Mouse (Mus musculus): ENCODE results near the gene Capn1.
"Not testable (repeated sequence)": the region's sequence is repeated elsewhere in the genome, so short reads cannot be mapped to it uniquely, and the experiment has no call there.

Gene Capn1

DNA sequence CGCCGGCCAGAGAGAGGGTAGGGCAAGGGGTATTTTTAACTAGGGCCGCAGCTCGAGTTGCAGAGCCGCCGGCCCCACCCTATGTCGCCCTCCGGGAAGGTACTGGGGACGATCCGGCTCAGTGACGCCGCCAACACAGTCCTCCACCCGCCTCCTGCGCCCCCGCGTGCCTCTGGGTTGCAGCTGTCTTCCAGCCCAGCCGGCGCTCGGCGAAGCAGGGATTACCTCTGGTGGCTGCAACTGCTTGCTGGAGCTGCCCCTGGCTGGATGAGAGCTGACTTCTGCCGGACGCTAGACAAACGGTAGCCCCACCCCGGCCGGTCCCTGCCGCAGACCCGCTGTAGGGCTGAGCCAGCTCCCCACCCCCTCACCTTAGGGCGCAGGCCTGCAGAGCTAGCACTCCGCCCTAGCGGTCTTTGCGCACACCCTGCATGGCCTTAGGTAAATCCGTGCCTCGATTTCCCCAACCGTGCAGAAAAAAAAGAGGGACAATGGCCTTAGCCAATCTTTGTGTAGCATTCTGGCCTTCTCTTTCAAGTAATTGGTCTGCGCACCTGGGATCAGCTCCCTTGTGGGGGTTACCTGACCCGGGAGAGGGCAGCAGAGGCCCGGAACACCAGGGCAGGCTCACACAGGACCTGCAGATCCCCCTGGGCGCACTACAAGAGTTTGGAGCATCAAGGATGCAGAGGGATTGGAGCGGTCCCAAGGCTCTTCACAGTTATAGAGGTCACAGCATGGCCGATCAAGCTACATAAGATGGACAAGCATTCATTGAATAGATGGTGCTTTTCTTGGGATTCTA, at the start of gene Capn1:
Gene Capn1 (minus strand): TSS at position 387 of the 805 bp plus-strand sequence.
- DNase-seq: peak; percentile 74

DNA sequence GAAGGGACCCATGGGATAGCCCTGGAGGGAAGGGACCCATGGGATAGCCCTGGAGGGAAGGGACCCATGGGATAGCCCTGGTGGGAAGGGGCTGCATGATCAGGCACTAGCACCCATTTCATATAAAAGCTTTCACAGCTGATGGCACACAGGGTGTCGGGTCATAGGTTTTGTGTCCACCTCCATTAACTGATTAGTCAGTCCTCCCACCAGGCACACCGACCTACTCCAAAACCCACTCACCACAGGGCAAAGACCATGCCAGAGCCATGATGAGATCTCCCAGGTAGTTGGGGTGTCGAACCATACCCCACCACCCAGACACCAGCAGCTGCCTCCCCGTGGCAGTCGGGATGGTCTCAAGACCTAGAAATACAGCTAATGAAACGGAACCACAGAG, 47.4 kb upstream of the Capn1 start:
- DNase-seq: no peak

DNA sequence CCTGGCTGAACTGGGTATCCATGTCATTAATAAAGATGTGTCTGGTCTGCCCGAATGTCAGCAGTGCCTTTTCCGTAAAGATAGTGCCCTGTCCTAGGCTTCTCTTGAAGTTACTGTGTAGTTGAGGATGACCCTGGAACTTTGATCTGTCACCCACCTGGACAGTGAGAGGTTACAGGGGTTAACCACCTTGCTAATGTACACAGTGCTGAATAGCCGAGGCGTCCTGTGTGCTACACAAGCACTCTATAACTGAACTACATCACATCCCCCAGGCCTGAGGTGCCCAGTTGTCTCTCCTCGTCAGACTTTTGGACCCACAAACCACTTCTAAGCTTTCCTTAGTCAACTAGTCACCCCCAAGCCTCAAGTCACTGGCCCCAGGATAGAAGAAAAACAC, 46.7 kb upstream of the Capn1 start:
- DNase-seq: no peak

DNA sequence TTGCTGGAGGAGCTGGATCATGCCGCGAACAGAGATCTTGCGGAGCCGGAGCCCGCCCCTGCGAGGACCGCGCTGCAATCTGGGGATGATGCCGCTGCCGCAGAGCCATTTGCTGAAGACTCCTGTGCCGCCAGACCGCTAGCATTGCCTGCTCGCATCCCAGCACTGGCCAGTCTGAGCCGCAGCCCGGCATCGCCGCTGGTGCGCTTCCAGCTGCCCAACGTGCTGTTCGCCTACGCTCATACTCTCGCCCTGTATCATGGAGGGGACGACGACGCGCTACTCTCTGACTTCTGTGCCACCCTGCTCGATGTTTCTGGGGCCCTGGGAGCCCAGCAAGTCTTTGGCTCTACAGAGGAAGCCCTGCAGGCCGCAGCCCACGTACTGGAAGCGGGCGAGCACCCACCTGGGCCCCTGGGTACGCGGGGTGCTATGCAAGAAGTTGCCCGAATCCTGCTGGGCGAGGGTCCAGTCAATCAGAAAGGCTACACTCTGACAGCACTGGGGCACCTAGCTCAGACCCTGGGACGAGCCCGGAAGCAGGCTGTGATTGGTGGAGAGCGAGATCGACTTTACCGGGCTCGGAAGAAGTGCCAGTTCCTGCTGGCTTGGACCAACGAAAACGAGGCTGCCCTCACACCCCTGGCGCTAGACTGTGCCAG, 46.1 kb upstream of the Capn1 start:
- DNase-seq: peak; percentile 54

DNA sequence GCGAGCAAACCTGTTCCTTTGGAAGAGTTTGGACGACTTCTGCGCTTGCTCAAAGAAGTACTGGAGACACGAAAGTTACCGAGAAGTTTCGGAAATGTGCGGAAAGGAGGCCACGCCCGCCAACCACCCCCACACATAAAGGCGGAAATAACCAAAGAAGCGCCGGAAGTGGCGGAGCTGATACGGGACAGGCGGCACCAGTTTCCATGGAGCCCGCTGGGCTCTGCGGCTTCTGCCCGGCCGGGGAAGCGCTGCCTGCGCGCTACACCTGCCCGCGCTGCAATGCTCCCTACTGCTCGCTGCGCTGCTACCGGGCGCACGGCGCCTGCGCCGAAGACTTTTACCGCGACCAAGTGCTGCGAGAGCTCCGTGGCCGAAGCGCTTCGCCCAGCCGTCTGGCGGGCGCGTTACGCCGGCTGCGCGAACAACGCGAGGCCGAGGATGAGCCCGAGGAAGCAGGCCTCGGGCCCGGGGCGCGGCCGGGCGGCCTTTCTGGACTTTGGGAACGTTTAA, 45.4 kb upstream of the Capn1 start, which contains the start of gene Znhit2:
Gene Znhit2 (plus strand): TSS at position 172 of the 513 bp plus-strand sequence.
- peak; percentile 92 for DNase-seq

DNA sequence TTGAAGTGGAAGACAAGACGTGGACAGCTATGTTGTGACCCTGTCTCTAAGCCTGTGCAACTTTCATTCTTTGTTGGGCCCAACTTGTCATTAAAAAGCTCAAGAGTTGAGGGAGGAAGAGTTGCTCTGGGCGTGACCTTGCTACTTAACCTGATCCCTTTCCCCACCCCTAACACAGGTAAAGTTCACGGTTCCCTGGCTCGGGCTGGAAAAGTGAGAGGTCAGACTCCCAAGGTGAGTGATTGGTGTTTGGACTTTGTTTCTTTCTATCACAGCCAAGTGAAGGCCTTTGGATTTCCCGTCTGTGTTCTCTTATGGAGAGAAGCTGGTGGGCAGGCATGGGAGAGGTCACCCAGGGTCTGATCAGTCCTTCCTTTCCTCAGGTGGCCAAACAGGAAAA, 43.3 kb upstream of the Capn1 start:
- no peak for DNase-seq

DNA sequence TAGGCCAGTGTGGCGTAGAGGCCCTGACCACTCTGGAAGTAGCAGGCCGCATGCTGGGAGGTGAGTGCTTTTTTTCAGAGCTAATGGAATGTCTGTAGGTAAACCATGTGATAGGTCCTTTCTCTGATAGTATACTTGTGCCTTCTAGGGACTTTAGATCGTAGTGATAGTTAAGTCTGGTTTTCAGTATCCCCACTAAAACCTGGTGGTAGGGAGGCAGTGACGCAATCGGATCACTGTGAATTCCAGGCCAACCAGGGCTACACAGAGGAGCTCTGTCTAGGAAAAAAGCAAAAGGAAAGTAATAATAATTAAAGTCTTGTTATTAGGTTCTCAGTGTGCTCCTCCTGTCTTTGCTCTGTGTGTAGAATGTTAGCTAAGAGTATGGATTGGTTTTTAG, 42.8 kb upstream of the Capn1 start:
- no peak for DNase-seq

DNA sequence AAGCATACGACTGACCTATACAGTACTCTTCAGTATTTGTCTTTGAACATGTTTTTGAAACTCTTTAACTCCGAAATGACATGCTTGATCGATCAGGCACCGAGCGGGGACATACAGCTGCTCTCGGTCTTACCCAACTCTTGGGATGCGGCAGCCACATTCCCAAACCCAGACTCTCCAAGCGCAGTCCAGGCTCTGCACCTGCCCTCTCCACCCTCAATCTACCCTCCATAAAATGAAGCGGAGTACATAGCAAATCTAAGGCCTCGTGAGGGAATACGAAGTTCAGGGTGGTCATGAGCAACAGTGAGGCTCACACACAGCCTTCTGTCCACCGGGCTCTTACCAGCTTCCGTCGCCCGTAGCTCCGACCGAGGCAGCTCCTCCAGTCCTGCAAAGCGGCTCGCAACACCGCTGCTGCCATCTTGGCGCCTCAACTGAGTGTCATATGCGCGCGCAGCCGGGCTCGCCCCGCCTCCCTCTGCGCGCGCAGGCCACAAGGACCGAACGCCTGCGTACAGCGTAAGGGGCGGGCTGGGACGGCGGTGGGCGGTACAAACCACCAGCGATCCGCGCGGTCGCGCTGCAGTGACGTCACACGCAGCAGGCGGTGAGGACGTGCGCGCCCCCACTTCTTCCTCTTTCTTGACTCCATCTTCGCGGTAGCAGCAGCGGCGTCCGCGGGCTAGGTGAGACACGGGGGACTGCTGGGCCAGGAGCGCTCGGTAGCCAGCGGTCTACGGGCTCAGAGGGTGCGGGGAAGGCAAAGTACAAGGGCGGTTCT, 41.8 kb upstream of the Capn1 start, which contains the start of the genes Mrpl49 and Fau:
Gene Mrpl49 (minus strand): TSS at position 473 of the 784 bp plus-strand sequence.
Gene Fau (plus strand): TSS at position 532 of the 784 bp plus-strand sequence.
- peak; percentile 99 for DNase-seq

DNA sequence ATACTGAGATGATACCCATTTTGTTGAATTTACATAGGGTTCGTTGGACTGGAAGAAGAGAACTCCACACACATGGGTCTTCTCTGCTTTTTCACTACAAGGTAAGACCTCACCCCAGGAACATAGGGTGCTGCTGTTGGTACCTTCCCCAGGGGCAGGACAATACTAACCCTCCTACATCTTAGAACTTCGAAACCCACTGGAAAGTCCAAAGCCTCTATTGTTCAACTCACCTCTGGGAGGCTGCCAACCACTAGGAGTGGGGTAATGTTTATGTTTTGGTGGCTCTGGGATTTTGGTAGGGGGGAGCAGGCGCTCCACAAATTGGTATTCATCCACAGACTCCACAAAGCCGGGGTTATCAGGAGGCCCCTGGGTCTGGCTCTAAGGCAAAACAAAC, 41.0 kb upstream of the Capn1 start:
- no peak for DNase-seq

DNA sequence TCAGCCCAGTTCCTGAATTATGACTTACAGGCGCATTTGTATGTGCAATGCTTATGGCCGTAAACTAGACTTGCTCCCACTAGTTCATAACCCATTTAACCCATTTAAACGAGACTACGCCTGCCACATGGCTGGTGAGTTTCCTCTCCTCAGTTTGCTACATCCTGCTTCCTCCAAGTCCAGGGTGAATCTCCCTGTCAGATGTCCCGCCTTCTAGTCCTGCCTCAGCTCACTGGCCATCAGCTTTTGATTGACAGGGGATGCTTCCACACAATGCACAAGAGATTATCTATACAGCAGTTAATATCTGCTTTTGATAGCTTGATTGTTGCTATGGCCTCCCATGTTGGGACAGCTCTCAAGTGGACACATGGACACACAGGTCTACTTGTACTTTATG, 38.6 kb upstream of the Capn1 start:
- no peak for DNase-seq

DNA sequence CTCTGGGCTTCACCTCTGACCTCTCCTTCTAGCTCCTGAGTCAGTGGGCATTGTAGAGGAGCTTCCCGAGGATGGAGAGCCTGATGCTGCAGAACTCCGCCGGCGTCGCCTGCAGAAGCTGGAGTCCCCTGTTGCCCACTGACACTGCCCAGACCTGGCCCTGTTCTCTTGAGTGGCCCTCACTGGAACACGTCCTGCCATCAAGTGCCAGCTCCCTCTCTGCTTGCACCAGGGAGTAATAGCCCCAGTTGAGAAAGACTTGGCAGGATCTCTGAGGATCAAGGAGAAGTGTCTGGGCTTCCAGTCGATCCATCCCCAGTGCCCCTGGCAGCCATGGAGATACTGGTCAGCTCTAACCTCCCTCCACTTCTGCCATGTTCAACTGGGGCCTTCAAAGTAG, 36.8 kb upstream of the Capn1 start:
- DNase-seq: no peak

DNA sequence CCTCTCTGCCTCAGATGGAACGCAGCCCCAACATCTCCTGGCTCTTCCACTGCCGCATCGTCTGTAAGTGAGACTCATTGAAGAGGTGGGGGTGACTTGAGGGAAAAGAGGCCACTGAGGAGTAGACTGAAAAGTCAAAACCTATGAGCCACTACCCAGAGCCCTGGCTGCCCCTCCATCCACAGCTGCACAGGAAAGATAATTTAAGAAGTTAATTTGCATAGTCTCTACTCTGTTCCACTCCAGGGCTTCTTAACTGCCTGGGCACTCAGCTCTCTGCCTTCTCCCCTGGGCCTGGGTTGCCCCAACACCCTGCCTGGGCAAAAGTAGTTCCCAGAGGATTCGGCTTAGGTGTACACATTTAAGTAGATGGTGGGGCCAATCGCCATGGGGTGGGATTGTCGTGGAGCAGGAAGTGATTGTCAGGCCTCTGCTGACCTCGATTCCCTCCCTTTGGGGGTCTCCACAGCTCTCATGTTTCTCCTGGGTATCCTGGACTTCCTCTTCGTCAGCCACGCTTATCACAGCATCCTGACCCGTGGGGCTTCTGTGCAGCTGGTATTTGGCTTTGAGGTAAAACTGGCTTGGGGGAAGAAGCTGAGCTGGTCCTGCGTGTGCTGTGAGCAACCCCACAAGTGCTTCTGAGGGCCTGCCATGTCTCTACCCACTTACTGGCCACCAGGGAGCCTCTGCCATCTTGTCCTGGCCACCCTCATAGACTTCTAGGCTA, 33.1 kb upstream of the Capn1 start:
- no peak for DNase-seq

DNA sequence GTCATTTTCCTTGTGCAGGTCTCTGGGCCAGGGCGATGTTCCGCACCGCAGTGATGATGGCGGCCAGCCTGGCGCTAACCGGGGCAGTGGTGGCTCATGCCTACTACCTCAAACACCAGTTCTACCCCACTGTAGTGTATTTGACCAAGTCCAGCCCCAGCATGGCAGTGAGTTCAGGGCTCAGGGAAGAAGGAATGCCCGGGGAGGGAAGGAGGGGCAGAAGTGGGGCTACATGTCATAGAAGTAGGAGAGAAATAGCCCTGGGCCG, 32.1 kb upstream of the Capn1 start:
- no peak for DNase-seq

DNA sequence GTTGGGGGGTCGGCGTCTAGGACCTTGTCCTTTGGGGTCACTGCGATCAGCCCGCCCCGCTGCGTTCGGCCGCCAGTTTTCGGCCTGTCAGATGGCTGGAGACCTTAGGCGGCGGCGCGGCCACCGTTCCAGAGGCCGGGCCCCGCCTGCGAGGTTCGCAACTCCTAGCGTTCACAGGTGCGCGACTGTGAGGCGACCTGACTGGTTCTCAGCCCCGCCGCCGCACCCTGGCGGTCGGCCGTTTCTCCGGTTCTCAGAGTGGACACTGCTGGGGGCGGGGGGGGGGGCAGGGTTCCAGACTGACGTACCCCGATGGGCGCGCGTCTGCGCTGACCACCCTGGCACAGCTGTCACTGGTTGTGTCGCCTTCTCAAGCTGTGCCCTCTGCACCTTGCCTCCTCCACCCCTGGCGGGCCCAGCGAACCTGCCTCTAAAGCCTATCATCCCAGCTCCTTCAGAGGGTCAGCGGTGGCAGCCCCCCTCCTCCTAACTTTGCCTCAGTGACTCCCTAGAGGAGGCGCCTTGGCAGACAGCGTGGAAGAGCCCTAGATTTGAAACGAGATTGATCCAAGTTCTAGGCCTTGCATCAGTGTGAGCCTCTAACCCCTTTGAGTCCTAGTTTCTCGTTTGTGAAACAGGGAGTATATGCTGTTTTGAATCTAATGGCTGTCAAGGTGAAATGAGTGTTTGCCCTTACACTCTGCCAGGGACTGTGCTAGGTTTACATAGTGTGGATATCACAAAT, 31.6 kb upstream of the Capn1 start:
- no peak for DNase-seq

DNA sequence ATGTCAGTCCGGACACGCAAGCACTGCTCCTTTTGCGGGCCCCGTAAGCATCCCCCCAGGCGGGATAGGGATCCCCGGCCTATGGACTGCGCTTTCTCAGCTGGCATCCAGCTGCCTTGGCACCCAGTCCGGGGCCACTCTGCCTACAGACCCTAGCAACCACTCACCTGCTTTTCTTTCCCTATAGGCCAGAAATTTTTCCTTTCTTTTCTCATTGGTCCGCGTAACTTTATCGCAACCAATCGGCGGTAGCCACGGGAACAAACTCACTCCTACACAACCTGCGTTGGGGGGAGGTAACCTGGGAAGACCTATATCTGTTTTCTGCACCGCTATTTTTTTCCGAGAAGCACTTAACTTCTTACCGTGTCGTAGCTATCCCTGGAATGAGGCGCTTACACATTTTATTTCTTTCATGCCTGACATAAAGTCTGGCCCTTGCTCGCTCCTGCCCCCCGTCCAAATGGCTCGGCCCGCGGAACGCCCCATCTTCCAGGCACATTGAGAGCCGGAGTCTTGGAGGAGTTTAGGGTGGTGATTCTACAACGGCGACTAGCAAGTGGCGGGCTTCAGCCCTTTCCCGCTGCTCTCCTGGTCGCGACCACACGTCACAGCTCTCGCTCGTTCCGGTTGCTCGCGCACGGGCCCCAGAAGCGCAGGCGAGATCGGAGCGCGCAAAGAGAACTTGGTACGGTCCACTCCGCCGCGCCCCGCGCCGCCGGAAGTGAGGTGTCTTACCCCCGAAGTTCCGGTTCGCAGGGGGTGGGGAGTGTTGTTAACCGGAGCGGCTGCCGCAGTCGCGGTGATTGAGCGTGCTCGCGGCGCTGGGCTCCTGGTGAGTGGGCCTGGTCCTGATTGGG, 30.8 kb upstream of the Capn1 start, which contains the start of gene Syvn1:
Gene Syvn1 (plus strand): TSS at position 283 of the 860 bp plus-strand sequence.
- DNase-seq: peak; percentile 90

DNA sequence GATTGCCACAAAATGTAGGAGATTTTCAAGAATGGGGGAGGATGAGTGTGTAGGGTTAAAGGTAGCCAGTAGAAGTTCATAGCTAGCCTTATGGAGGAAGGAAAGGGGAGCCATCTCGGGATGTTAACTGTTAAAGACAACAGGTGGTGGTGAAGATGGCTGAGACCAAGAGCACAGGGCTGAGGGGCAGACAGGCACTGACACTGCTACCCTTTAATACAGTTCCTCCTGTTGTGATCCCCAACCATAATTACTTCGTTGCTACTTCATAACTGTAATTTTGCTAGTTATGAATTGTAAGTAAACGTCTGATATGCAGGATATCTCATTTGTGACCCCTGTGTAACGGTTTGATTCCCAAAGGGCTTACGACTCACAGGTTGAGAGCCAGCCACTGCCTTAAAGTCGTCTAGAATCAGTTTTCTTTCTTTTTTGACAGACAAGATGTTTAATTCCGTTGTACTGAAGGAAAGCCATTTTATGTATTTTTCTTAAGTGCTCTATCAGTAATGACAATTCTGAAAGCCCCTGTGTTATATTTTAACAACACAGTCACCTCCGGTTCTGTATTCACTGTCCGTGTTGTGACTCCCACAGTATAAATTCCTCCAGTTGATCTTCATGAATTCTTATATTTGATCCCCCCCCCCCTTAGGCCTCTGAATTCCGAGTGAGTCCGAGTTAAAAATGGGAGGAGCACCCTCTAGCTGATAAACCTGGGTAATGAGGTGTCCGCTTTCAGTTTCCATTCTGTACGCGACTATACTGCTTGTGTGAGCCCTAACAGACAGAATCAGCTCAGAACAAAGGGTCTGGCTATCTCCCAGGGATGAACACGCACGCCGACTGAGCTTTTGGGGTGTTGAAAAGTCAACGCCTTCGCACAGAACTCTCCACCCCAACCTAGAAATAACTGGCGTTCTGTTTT, 29.9 kb upstream of the Capn1 start:
- DNase-seq: no peak

DNA sequence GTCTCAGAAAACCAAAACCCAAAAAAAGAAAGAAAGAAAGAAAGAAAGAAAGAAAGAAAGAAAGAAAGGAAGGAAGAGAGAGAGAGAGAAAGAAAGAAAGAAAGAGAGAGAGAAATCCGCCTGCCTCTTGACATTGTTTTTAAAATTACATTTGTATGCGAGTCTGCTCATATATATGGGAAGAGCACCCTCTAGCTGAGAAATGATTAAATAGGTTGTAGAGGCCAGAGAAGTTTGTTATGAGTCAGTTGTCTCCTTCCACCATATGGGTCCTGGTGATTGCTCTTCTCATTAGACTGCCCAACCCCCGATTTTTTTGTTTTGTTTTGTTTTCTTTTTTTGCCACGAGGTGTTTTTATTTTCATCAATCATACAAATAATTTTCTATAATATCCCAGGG, 28.4 kb upstream of the Capn1 start:
- DNase-seq: not testable (repeated sequence)

DNA sequence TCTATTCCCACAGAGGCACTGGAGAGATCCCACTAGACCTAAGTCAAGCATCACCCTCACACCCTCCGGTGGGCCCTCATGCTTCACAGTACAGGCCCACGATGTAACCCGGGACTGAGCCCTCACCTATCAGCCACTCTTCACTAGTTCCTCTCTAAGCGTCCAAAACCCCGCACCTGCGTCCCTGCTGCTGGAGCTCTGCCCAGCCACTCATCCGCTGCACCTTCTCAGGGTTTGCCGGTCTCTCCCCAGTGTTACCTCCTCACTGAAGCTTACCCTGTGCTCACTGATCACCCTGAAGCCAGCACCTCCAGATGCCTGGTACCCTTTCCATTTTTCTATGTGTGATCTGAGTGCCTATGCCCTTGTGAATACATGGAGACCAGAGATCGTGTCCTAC, 26.6 kb upstream of the Capn1 start:
- DNase-seq: no peak

DNA sequence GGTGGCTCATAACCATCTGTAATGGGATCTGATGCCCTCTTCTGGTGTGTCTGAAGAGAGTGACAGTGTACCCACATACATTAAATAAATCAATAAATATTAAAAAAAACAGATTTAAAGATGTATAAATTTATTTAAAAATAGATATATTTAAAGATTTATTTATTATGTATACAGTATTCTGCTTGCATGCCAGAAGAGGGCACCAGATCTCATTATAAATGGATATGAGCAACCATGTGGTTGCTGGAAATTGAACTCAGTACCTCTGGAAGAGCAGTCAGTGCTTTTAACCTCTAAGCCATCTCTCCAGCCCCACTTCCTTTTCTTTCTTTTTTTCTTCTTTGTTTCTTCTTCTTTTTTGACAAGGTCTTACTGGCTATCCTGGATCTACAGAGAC, 24.3 kb upstream of the Capn1 start:
- DNase-seq: no peak

DNA sequence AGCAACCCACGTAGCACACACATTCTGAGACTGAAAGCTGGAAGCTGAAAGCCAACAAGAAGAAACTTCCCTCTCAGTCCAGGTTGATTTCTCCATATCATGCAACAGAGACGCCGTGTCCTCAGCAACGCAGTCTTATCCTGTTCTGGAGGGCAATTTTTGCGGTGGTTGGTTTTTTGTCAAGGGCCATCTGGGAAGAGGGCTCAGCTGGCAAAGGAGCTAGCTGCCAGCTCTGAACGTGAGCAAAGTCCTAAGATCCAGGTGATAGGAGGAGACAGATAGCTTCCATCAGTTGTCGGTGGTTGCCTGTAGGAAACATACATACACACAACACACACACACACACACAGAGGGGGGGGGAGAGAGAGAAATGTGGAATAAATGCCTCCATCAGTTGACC, 22.6 kb upstream of the Capn1 start:
- no peak for DNase-seq

All from right cerebral cortex, postnatal 25 days (tissue).